Mouse (Mus musculus): ENCODE measurements around the gene Gucy2d. TPM values are rescaled to one million over a fixed set of nuclear protein-coding genes. Genes with fewer than 3 reads are reported as not detected.
A peak's percentile ranks its signal among the peaks of the same experiment; 100 is the strongest.

Gene Gucy2d
- 0.09 TPM in 1 of 2 replicates, not detected in the other for polyA plus RNA-seq (2012; rRNA removed)
- polyA plus RNA-seq (2014; fragmentation: Nextera tagmentation; extraction: Ambion mirVana) = not detected in 2 replicates

- Histone ChIP-seq H3K27ac (replicated peaks; ENCODE audit: low read depth, low read length) (no peak within 1 kb of the TSS), H3K4me3 (replicated peaks; ENCODE audit: low read length) (no peak within 1 kb of the TSS), H3K4me1 (ENCODE audit: control insufficient read depth, insufficient read depth, low read length) (no peaks in the 10 kb centered on the region), H3K36me3 (ENCODE audit: control insufficient read depth, insufficient read depth, low read length) (no peaks in the 10 kb centered on the region), H3K4me2 (replicated peaks; ENCODE audit: low read depth, low read length, severe bottlenecking) (no peak within 1 kb of the TSS), H3K9ac (ENCODE audit: low read depth, low read length, severe bottlenecking) (no peak within 1 kb of the TSS), H3K27me3 (ENCODE audit: control insufficient read depth, insufficient read depth, low read length) (no peaks in the 10 kb centered on the region), H3K9me3 (ENCODE audit: control insufficient read depth, low read length) (no peaks in the 10 kb centered on the region)
- 49% methylated on average over 10 of the region's 10 CpGs for WGBS
- no peak for DNase-seq (ENCODE audit: low spot score)
- no peak for ATAC-seq (ENCODE audit: low FRiP score, low read depth)
- TF ChIP-seq POLR2A (IDR thresholded peaks at IDR 0.05; ENCODE audit: borderline replicate concordance, extremely low read depth, insufficient read depth, insufficient read length) = no peak
Measured at GRCm38 (mm10) chr7:98439956-98440466, at the start of gene Gucy2d. Gene Gucy2d (plus strand): TSS chr7:98440416.

- Histone ChIP-seq H3K9me3 (ENCODE audit: control insufficient read depth, low read length) (no peaks in the 10 kb centered on the region), H3K9ac (ENCODE audit: low read depth, low read length, severe bottlenecking) (no peak overlapping the region), H3K36me3 (ENCODE audit: control insufficient read depth, insufficient read depth, low read length) (no peaks in the 10 kb centered on the region), H3K27me3 (ENCODE audit: control insufficient read depth, insufficient read depth, low read length) (no peaks in the 10 kb centered on the region), H3K4me3 (replicated peaks; ENCODE audit: low read length) (no peak overlapping the region), H3K4me1 (ENCODE audit: control insufficient read depth, insufficient read depth, low read length) (peaks cover 12% of the 10 kb centered on the region), H3K4me2 (replicated peaks; ENCODE audit: low read depth, low read length, severe bottlenecking) (no peak overlapping the region), H3K27ac (replicated peaks; ENCODE audit: low read depth, low read length) (no peak overlapping the region)
- DNase-seq (ENCODE audit: low spot score) = peak; percentile 18
- no peak for TF ChIP-seq POLR2A (IDR thresholded peaks at IDR 0.05; ENCODE audit: borderline replicate concordance, extremely low read depth, insufficient read depth, insufficient read length)
- WGBS = 82% methylated on average over 2 of the region's 2 CpGs
- ATAC-seq (ENCODE audit: low FRiP score, low read depth) = no peak
Measured at GRCm38 (mm10) chr7:98390486-98390885, 49.7 kb upstream of the Gucy2d start.

GRCm38 (mm10) chr7:98391351-98391936 lies 48.8 kb upstream of the Gucy2d start:
- H3K4me2 ChIP-seq (replicated peaks; ENCODE audit: low read depth, low read length, severe bottlenecking) = no peak overlapping the region; the same call in 1 of the 2 replicates
- no peak overlapping the region for H3K9ac ChIP-seq (ENCODE audit: low read depth, low read length, severe bottlenecking)
- H3K4me3 ChIP-seq (replicated peaks; ENCODE audit: low read length) = no peak overlapping the region
- ATAC-seq (ENCODE audit: low FRiP score, low read depth) (peak; percentile 62), DNase-seq (ENCODE audit: low spot score) (peak; percentile 53)
- H3K36me3 ChIP-seq (ENCODE audit: control insufficient read depth, insufficient read depth, low read length) = no peaks in the 10 kb centered on the region
- WGBS = 49% methylated on average over 7 of the region's 7 CpGs
- no peaks in the 10 kb centered on the region for H3K27me3 ChIP-seq (ENCODE audit: control insufficient read depth, insufficient read depth, low read length)
- peaks cover 12% of the 10 kb centered on the region for H3K4me1 ChIP-seq (ENCODE audit: control insufficient read depth, insufficient read depth, low read length)
- TF ChIP-seq POLR2A (IDR thresholded peaks at IDR 0.05; ENCODE audit: borderline replicate concordance, extremely low read depth, insufficient read depth, insufficient read length) = no peak
- H3K9me3 ChIP-seq (ENCODE audit: control insufficient read depth, low read length) = no peaks in the 10 kb centered on the region
- H3K27ac ChIP-seq (replicated peaks; ENCODE audit: low read depth, low read length) = 0 out of 2 replicates have a peak overlapping the region, but pooled peaks have one; percentile 33

- H3K27me3 ChIP-seq (ENCODE audit: control insufficient read depth, insufficient read depth, low read length) = no peaks in the 10 kb centered on the region
- no peak for TF ChIP-seq POLR2A (IDR thresholded peaks at IDR 0.05; ENCODE audit: borderline replicate concordance, extremely low read depth, insufficient read depth, insufficient read length)
Measured at GRCm38 (mm10) chr7:98392466-98393201, 47.6 kb upstream of the Gucy2d start.

More at GRCm38 (mm10) chr7:98392466-98393201, 47.6 kb upstream of the Gucy2d start:
- Histone ChIP-seq H3K27ac (replicated peaks; ENCODE audit: low read depth, low read length) (no peak overlapping the region), H3K9ac (ENCODE audit: low read depth, low read length, severe bottlenecking) (no peak overlapping the region), H3K9me3 (ENCODE audit: control insufficient read depth, low read length) (no peaks in the 10 kb centered on the region), H3K36me3 (ENCODE audit: control insufficient read depth, insufficient read depth, low read length) (no peaks in the 10 kb centered on the region), H3K4me1 (ENCODE audit: control insufficient read depth, insufficient read depth, low read length) (peaks cover 12% of the 10 kb centered on the region), H3K4me3 (replicated peaks; ENCODE audit: low read length) (no peak overlapping the region), H3K4me2 (replicated peaks; ENCODE audit: low read depth, low read length, severe bottlenecking) (no peak overlapping the region)
- ATAC-seq (ENCODE audit: low FRiP score, low read depth) (no peak), DNase-seq (ENCODE audit: low spot score) (no peak)
- 89% methylated on average over 8 of the region's 8 CpGs for WGBS
